Mouse (Mus musculus) neural tube, embryonic 10.5 days (tissue): Measurements from ENCODE around the gene Pfkl.
A peak's percentile ranks its signal among the peaks of the same experiment; 100 is the strongest.
"Not testable (repeated sequence)": the region's sequence is repeated elsewhere in the genome, so short reads cannot be mapped to it uniquely, and the experiment has no call there.

Source experiments
- DNase-seq: peaks from one replicate; pipeline ENCODE4 v3.0.0-alpha.2; 2017; ENCODE audit warnings: low spot score; ENCODE audit errors: extremely low spot score

The Pfkl gene

DNA sequence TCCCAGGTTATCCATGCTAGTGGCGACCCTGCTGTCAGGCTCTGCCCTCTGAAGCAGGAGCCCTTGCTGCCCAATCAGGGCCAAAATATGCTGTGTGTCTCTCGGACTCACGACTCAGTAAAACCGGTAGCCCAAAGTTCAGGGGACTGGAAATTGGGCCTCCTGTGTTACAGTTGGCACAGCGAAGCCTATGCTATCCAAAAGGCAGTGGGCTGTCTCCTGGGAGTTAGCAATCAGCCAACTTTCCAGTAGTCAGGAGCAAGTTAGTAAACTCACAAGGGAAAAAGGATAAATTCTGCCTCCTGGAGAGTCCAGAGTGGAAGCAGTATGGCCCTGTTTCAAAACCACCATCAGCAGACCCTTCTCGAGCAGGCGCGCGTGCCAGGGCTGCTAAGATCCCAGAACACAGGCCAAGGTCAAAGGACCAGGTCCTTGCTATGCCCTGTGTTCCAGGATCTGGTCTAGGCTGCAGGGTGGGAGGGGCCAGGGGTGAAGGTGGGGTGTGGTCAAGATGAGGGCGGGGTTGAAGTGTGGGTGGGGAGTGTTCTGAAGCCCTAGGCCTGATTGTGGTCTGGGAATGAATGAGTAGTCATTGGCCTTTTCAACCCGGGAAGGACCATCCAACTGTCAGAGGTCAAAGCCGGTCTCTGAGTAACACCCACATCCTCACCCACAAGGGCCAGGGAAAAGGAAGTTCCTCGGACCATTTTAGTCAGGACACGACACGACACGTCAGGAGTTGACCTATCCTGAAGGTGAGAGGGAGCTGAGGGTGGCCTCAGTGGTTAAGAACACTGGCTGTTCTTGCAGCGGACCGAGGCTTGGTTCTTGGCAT, 3.0 kb upstream of the Pfkl start:
- DNase-seq: no peak

DNA sequence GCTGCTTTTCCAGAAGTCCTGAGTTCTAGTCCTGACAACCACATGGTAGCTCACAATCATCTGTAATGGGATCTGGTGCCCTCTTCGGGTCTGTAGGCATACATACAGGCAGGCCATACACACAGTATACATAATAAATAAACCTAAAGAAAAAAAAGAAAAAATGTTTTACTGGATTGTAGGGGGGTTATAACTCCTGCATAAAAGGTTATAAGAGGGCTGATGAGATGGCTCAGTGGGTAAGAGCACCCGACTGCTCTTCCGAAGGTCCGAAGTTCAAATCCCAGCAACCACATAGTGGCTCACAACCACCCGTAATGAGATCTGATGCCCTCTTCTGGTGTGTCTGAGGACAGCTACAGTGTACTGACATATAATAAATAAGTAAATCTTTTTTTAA, 1.2 kb upstream of the Pfkl start:
- not testable (repeated sequence) for DNase-seq

DNA sequence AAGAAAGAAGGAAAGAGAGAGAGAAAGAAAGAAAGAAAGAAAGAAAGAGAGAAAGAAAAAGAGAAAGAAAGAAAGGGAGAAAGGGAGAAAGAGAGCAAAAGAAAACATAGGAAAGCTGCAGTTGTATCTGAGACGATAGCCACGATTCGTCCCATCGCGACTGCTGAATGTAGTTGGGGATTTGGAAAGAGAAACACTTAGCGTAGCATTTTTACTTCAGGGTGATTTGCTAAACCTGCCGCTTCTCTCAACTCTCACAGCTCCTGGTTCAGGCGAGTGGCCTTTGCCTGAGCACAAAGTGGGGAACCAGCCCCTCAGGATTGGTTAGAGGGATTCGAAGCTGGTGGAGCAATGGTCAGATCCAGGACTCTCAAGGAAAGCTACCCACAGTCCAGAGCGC, 452 bp upstream of the Pfkl start:
- DNase-seq: peak; percentile 40

DNA sequence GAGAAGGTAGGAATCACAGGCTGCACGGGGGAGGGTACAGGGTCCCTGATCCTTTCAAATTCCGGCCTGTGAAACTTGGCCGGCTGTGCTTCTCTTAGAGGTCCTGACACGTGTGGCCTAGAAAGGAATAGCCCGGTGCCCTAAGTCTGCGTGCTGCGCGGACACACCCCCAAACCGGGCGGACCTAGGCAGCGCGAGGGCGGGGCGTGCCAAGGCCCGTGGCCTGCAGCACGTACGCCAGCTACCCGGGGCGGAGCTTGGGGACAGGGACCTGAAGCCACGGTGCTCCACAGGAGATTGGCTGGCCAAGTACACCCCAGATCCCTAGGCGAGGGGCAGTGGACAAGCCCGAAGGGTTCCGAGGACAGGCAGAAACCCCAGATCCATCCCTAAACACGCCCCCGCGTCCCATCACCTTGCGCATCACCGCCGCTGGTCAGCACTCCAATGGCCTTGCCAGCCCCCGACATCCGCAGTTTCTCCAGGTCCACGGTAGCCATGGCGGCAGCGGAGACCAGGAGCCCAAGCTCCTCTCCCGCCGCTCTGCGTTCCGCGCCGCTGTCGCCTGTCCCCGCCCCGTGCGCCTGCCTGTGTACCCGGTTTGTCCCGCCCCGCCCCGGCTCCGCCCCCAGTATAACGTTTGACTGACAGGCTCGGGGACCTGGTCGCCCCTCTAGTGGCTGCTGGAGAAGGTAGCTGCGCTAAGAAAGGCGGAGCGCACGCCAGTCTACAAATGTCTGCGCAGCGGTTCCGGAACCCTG, 519 bp downstream of the Pfkl start:
- peak; percentile 97 for DNase-seq

DNA sequence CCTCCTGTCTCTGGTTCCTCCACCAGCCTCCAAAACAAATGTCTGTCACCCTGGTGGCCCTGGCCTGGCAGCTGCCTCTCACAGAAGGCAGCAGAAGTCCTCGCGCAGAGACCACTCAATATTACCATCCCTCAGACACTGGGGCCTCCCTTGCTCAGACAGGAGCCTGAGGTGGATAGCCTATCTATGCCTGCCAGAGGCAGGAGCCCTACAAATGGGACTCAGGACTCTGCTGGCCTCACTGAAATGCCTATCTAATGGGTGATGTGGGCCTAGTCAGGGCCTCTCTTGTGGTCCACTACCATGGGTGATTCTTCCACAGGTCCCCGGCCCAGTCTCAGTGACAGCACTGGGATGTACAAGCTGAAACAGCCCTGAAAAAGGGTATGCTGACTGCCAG, 1.7 kb downstream of the Pfkl start:
- DNase-seq: no peak

DNA sequence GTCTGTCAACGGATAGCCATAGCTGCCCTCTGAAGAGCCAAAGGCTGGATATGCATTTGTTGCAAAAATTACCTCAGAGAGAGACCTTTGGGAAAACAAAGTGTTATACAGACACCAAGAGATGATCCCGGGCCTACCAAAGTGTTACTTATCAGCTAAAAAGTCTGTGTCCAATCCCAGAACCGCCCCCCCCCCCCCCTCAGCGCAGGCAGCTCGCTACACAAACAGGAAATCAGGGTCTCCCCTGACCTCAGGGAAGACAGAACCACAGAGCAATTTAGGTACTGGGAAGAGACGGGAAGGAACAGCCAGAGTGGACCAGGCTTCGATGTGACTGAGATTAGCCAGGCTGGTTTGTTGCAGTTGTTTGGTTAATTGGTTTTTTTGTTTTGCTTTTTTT, 2.7 kb downstream of the Pfkl start:
- no peak for DNase-seq

DNA sequence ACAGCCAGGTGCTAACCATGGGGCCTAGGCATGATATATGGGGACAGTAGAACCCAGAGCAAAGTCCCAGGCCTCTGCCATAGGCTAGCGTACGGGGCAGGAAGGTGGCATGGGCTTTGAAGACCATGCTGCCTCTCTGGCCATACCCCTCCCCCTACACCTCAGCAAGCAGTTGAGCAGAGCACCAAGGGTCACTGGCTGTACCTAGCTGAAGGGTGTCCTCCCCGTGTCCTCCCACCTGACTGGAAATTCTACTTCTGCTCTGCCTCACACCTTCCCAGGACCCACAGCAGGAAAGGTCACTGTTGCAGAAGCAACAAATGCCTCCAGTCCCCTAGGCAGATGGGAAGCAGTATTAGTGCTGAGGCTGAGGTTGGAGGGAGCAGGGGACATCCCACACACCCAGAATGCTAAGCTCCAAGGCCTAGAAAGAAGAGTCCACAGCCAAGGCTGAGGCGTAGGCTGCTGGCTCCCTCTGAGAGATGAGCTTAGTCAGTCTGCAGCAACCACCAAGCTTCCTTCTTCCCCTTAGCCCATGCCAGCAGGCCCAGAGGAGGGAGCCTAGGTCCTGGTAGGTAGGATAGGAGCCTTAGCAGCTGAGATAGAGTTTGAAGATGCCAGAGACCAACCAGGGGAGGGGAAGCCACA, 4.0 kb downstream of the Pfkl start:
- no peak for DNase-seq

DNA sequence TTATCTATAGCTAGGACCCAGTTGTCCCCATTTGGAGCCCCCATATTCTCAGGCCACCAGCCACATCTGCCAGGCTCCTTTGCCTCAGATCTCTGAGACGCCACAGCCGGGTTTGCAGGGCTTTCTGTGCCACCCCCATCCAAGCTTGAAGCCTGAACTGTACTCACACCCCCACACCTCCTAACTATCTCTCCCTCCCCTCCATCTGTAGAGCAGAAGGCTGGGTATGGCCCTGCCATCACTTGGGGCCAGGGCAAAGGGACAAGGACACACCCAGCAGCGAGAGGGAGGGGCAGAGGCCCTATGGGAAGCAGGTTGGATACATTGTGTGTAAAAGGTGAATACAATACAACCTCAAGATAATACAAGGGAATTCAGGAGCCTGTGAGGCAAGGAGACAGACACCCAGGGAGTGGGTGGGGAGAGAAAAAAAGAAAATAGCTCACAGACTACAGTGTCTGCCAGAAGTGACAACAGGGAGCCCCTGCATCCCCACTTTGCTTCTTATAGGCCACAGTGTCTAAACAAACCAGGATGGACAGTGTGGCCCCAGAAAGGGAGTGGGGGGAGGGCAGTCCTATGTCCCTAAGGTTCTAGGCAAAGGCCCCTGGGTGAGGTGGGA, 5.3 kb downstream of the Pfkl start:
- no peak for DNase-seq

DNA sequence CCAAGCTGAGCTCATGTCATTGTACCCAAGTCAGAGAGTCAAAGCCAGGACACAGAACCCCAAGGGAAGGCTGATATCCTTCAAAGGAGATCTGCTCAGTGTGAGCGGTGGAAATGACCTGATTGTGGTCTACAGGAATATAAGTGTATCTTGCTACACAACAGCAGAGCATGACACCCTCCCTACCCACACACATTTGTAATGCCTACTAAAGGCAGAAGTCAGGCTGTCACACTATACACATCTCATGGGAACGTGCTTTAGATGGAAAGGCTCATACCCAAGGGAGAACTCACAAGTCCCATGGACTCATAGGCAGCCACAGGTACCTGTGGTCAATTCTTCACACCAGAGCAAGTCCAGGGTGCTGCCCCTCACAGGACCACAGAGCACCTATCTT, 7.6 kb downstream of the Pfkl start:
- no peak for DNase-seq

DNA sequence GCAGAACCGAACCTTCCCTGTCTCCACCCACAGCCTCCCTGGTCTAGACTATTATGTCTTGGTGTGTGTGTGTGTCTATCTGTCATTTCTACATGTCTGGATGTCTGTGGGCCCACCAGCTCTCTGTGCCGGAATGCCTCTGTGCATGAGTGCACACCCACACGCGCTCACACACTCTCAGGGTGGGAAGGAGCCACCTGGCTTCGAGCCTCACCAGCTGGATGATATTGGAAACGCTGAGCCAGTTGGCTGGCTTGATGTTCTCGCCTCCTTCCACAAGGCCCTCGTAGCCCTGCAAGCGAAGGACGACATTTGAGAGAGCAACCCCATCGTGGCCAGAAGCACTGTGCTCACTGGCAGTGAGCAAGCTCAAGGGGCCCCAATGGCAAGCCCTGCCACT, 8.1 kb downstream of the Pfkl start:
- DNase-seq: no peak

DNA sequence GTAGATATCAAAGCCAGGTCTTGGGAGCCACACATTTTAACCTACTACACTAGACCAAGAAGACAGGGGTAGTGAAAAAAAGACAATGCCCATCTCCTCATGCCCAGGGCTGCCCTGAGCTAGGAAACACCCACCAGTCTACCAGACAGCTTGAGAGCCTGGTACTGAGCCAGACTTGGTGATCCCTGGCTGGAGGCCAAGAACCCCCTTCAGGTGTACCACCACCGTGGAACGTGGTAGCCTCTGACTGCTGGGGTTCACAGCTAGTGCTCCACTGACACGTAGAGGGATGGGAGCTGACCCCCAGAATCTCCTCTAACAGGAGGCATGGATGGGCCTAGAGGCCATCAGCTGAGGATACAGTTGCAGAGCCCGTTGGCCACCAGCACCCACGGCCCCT, 9.7 kb downstream of the Pfkl start:
- no peak for DNase-seq

DNA sequence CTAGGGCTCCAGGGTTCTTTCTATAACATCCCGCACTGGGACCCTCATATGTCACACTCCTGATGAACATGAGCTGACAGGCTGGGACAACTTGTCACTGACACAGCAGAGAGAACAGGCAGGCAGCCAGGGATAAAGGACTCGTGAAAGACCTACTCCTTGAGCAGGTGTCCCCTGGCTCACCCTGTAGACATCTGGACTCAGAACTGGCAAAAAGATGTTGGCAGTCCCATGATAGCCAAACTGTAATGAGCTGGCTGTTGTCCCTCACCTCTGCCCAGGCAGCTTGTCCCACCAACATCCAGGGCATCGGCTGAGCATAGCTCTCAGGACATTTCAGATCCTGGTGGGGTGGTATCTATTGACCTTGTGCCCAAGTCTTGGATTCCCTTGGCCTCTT, 14.2 kb downstream of the Pfkl start:
- no peak for DNase-seq

DNA sequence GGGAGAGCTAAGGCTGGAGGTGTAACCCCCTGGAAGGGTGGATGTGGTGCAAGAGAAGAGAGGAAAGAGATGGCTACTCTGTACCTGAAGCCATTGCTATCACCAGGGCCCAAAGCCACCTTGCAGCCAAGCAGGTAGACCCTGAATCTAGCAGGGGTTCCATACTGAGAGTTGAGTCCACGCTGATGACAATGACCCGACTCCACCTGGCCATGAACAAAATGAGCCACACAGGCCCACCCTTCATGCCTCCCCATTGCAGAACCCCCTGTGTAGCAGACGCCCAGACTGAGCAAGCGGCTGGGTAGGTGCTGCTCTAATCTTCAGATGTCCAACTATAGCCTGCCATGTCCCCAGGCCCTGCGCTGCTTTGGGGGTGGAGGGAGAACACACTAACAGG, 24.1 kb downstream of the Pfkl start:
- DNase-seq: no peak

DNA sequence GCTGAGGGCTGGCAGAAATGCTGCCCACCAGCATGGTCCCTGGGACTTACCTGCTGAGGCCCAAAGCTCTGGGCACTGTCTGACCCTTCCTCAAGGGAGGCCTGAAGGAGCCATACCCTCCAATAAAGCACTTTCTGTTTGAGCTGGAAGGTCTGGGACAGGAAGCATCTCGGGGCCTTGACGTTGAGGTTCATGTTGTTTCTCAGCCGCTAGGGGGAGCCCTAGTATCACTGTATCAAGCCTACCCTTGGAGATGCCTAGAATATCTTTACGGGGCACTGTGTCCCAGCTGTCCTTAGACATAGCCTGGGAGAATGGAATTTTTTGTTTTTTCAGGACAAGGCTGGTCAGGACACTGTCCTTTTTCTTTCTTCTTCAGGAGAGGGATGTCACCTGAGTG, 25.2 kb downstream of the Pfkl start:
- peak; percentile 79 for DNase-seq

DNA sequence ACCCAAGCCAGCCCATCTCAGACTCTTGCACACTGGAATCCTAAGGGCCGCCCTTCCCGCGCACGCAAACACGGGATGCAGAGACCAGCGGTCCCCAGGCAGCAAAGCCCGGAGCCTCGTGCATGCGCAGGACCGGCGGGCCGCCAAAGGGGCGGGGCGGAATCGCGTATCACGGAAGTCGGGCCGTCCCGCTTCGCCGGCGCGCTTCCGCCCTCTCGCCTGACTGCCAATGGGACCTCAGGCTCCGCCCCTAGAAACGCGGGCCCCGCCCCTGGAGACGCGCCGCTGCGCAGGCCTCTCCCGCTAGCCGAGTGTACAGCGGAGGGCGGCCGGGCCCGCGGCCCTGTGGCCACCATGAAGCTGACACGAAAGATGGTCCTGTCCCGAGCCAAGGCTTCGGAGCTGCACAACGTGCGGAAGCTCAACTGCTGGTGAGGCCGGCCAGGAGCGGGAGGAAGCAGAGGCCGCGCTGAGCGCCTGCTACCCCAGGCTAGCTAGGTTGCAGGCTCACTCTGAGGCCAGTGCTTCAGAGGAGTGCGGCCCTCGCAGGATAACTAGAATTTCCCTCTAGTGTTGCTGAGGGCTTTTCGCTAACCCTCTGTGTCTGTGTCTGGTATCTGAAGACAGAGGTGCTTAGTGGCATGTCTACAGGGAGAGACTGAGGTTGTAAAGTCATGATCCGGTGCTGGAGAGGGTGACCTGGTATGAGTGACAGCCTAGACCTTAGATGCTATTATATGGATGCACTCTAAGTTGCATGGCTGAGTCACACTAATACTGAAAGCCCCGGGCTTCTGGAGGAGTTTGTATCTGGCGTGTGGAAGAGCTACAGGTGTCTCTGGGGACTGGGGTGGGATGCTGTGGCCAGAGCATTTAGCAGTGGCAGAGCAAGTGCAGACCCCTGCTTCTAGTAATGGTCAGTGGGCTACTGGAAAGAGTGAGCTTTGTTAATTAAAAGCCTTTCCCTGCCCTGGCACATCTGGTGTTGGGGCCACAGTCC, 31.2 kb downstream of the Pfkl start, which contains the start of gene 1810043G02Rik:
Gene 1810043G02Rik (plus strand): TSS at position 174 of the 1,000 bp plus-strand sequence.
- peak; percentile 99 for DNase-seq

DNA sequence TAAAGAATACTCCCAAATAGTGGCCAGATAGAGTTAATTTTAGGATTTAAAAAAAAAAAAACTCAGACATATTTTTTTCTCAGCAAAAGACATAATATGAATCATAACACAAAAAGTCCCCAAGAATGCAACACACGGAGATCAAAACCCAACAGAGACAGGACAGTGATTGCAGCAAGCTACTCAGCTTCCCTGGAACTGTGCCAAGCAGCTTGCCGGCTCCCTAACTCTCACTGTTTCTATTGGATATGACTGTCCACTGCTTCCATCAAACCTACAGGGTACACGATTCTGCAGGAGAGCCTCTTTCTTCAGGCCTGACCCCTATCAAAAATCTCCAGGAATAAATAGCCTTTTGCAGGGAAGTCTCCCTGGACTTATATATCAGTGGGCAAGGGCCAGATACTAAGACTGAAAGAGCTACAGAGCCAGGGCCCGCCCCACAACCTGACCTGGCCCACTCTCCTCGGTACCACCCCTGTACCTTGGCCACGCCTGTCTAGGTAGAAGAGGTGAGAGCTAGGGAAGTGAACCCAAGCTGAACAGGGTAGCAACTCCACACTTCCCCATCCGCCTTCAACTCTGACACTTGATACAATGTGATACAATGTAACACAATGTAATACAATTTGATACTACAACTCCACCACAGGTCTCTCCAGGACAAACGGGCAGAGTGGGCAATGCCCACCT, 33.3 kb downstream of the Pfkl start:
- no peak for DNase-seq

DNA sequence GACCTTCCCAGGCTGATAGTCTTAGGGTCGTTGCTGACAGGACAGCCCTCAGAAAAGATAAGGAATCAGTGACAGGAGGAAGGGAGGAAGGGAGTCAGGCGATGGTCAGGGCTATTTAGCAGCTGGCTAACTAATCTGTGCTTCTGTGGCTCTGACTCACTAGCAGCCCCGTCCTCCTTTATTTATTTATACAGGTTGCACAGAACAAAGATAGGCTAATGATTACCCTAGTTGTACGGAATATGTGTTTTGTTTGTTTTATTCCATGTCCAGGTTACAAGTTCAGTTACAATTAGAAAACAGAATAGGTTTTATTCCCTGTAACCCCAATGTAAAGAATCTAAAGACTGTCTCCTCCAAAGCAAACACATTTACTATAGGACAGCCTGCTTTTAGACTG, 34.2 kb downstream of the Pfkl start:
- DNase-seq: no peak

DNA sequence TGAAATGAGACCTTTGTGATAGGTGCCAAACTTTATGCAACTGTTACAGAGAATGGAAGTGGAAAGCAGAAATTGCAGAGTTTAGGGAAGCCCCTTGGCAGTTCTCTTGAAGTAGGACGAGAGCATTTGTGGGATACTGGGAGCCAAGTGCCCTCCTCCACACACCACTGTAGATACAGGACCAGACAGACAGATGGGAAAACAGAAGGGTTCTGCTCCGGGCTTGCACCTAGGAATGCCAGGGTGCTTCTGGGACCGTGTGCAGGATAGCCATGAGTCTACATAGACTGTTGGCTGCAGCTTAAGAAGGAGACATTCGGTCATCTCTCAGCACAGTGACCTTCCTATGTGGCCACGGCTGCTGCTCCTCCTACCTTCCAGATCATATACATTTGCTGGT, 35.1 kb downstream of the Pfkl start:
- DNase-seq: no peak

DNA sequence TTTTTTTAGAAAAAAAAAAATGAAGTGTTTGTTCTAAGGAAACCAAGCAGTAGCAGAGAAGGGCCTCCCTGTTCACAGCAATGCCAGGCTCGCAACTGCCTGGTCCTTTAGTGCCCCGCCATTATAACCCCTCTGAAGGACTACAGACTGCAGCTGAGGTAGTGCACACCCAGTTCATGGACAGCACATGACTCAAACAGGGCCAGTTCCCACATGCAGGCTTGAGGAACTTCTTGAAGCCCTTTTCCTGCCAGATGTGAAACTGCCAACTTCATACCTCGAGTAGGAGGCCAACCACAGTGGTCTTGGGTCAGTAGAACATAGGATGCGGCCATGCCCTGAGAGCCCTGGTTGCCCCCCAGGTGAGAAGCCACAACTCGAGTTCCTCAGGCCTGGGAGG, 35.6 kb downstream of the Pfkl start:
- DNase-seq: no peak
